Mouse (Mus musculus): ENCODE results near the gene Rps17. TPM values are rescaled to one million over a fixed set of nuclear protein-coding genes. Genes with fewer than 3 reads are reported as not detected.

Gene Rps17
- polyA plus RNA-seq, 1 experiment from 2014 or later, result 862 TPM

- H3K9me3 ChIP-seq (replicated peaks), result no peaks in the 10 kb centered on the region
- no peak overlapping the region for H3K27ac ChIP-seq (ENCODE audit: poor library complexity, severe bottlenecking)
- no peak overlapping the region for H3K4me3 ChIP-seq
- H3K4me2 ChIP-seq, result no peak overlapping the region
- H3K9ac ChIP-seq, result no peak overlapping the region
- WGBS, result 74% methylated on average over 7 of the region's 7 CpGs
- H3K4me1 ChIP-seq (replicated peaks), result peaks cover 30% of the 10 kb centered on the region
- no peaks in the 10 kb centered on the region for H3K27me3 ChIP-seq (replicated peaks)
- ATAC-seq (ENCODE audit: insufficient number of reproducible peaks, low FRiP score), result no peak
- peaks cover 49% of the 10 kb centered on the region for H3K36me3 ChIP-seq
Observed at GRCm38 (mm10) chr7:81331851-81332250, 13.2 kb downstream of the Rps17 start.

GRCm38 (mm10) chr7:81330767-81331166 lies 14.3 kb downstream of the Rps17 start:
- H3K27me3 ChIP-seq (replicated peaks), result no peaks in the 10 kb centered on the region
- no peak overlapping the region for H3K4me3 ChIP-seq
- no peak overlapping the region for H3K9ac ChIP-seq
- peaks cover 43% of the 10 kb centered on the region for H3K36me3 ChIP-seq
- peak; percentile 43; the same call in 1 of the 2 replicates for ATAC-seq (ENCODE audit: insufficient number of reproducible peaks, low FRiP score)
- no peaks in the 10 kb centered on the region for H3K9me3 ChIP-seq (replicated peaks)
- no peak overlapping the region for H3K4me2 ChIP-seq
- 13% methylated on average over 3 of the region's 3 CpGs for WGBS
- 0 out of 2 replicates have a peak overlapping the region, but pooled peaks have one; percentile 7 for H3K27ac ChIP-seq (ENCODE audit: poor library complexity, severe bottlenecking)
- peaks cover 22% of the 10 kb centered on the region for H3K4me1 ChIP-seq (replicated peaks)

GRCm38 (mm10) chr7:81327661-81328060 lies 17.4 kb downstream of the Rps17 start:
- no peak for ATAC-seq (ENCODE audit: insufficient number of reproducible peaks, low FRiP score)
- 71% methylated on average over 10 of the region's 10 CpGs for WGBS

GRCm38 (mm10) chr7:81326859-81327258 lies 18.2 kb downstream of the Rps17 start:
- Histone ChIP-seq H3K9ac (no peak overlapping the region), H3K36me3 (peaks cover 28% of the 10 kb centered on the region), H3K9me3 (replicated peaks) (no peaks in the 10 kb centered on the region), H3K27ac (ENCODE audit: poor library complexity, severe bottlenecking) (no peak overlapping the region), H3K4me3 (no peak overlapping the region), H3K4me1 (replicated peaks) (peaks cover 16% of the 10 kb centered on the region), H3K4me2 (no peak overlapping the region), H3K27me3 (replicated peaks) (no peaks in the 10 kb centered on the region)
- ATAC-seq (ENCODE audit: insufficient number of reproducible peaks, low FRiP score), result no peak
- whole genome bisulfite sequencing, result 70% methylated on average over 6 of the region's 6 CpGs

More at GRCm38 (mm10) chr7:81327661-81328060, 17.4 kb downstream of the Rps17 start:
- Histone ChIP-seq H3K4me2 (no peak overlapping the region), H3K9ac (no peak overlapping the region), H3K4me3 (no peak overlapping the region), H3K36me3 (peaks cover 33% of the 10 kb centered on the region), H3K4me1 (replicated peaks) (peaks cover 17% of the 10 kb centered on the region), H3K9me3 (replicated peaks) (no peaks in the 10 kb centered on the region), H3K27me3 (replicated peaks) (no peaks in the 10 kb centered on the region), H3K27ac (ENCODE audit: poor library complexity, severe bottlenecking) (no peak overlapping the region)

GRCm38 (mm10) chr7:81326043-81326442 lies 19.0 kb downstream of the Rps17 start:
- peaks cover 25% of the 10 kb centered on the region for H3K36me3 ChIP-seq
- H3K4me2 ChIP-seq, result no peak overlapping the region
- 83% methylated on average over 12 of the region's 12 CpGs for WGBS
- no peaks in the 10 kb centered on the region for H3K9me3 ChIP-seq (replicated peaks)
- no peaks in the 10 kb centered on the region for H3K27me3 ChIP-seq (replicated peaks)
- no peak overlapping the region for H3K27ac ChIP-seq (ENCODE audit: poor library complexity, severe bottlenecking)
- peaks cover 10% of the 10 kb centered on the region for H3K4me1 ChIP-seq (replicated peaks)
- H3K9ac ChIP-seq, result no peak overlapping the region
- H3K4me3 ChIP-seq, result no peak overlapping the region
- ATAC-seq (ENCODE audit: insufficient number of reproducible peaks, low FRiP score), result no peak

GRCm38 (mm10) chr7:81321776-81322175 lies 23.3 kb downstream of the Rps17 start:
- whole genome bisulfite sequencing, result 80% methylated on average over 5 of the region's 5 CpGs
- H3K9ac ChIP-seq, result no peak overlapping the region
- H3K4me2 ChIP-seq, result no peak overlapping the region
- H3K4me1 ChIP-seq (replicated peaks), result no peaks in the 10 kb centered on the region
- H3K27ac ChIP-seq (ENCODE audit: poor library complexity, severe bottlenecking), result no peak overlapping the region
- H3K9me3 ChIP-seq (replicated peaks), result no peaks in the 10 kb centered on the region
- H3K4me3 ChIP-seq, result no peak overlapping the region
- 0 out of 2 replicates have a peak, but pooled peaks cover under 1% of the 10 kb centered on the region for H3K36me3 ChIP-seq
- H3K27me3 ChIP-seq (replicated peaks), result no peaks in the 10 kb centered on the region
- no peak for ATAC-seq (ENCODE audit: insufficient number of reproducible peaks, low FRiP score)

- no peaks in the 10 kb centered on the region for H3K36me3 ChIP-seq
- H3K27ac ChIP-seq (ENCODE audit: poor library complexity, severe bottlenecking), result no peak overlapping the region
- no peak overlapping the region for H3K4me3 ChIP-seq
- H3K9ac ChIP-seq, result no peak overlapping the region
- H3K9me3 ChIP-seq (replicated peaks), result no peaks in the 10 kb centered on the region
- H3K27me3 ChIP-seq (replicated peaks), result no peaks in the 10 kb centered on the region
- no peak for ATAC-seq (ENCODE audit: insufficient number of reproducible peaks, low FRiP score)
- H3K4me2 ChIP-seq, result no peak overlapping the region
- WGBS, result 77% methylated on average over 6 of the region's 6 CpGs
- H3K4me1 ChIP-seq (replicated peaks), result no peaks in the 10 kb centered on the region
Observed at GRCm38 (mm10) chr7:81319749-81320148, 25.3 kb downstream of the Rps17 start.

GRCm38 (mm10) chr7:81315583-81315982 lies 29.5 kb downstream of the Rps17 start:
- H3K4me2 ChIP-seq, result no peak overlapping the region
- peaks cover 7% of the 10 kb centered on the region; the same call in 1 of the 2 replicates for H3K9me3 ChIP-seq (replicated peaks)
- ATAC-seq (ENCODE audit: insufficient number of reproducible peaks, low FRiP score), result no peak
- H3K4me3 ChIP-seq, result no peak overlapping the region
- peaks cover 8% of the 10 kb centered on the region for H3K4me1 ChIP-seq (replicated peaks)
- no peak overlapping the region for H3K27ac ChIP-seq (ENCODE audit: poor library complexity, severe bottlenecking)
- H3K9ac ChIP-seq, result no peak overlapping the region
- WGBS, result 60% methylated on average over 8 of the region's 8 CpGs
- H3K36me3 ChIP-seq, result no peaks in the 10 kb centered on the region
- H3K27me3 ChIP-seq (replicated peaks), result no peaks in the 10 kb centered on the region

GRCm38 (mm10) chr7:81311581-81311980 lies 33.5 kb downstream of the Rps17 start:
- no peak overlapping the region for H3K27ac ChIP-seq (ENCODE audit: poor library complexity, severe bottlenecking)
- H3K9me3 ChIP-seq (replicated peaks), result peaks cover 7% of the 10 kb centered on the region; the same call in 1 of the 2 replicates
- no peak overlapping the region for H3K4me3 ChIP-seq
- H3K9ac ChIP-seq, result no peak overlapping the region
- ATAC-seq (ENCODE audit: insufficient number of reproducible peaks, low FRiP score), result no peak
- no peaks in the 10 kb centered on the region for H3K36me3 ChIP-seq
- H3K27me3 ChIP-seq (replicated peaks), result no peaks in the 10 kb centered on the region
- peaks cover 16% of the 10 kb centered on the region for H3K4me1 ChIP-seq (replicated peaks)
- H3K4me2 ChIP-seq, result no peak overlapping the region

- H3K4me2 ChIP-seq, result no peak overlapping the region
- H3K4me1 ChIP-seq (replicated peaks), result peaks cover 16% of the 10 kb centered on the region
- no peaks in the 10 kb centered on the region for H3K36me3 ChIP-seq
- no peak overlapping the region for H3K27ac ChIP-seq (ENCODE audit: poor library complexity, severe bottlenecking)
- WGBS, result 89% methylated on average over 1 of the region's 1 CpGs
- H3K27me3 ChIP-seq (replicated peaks), result no peaks in the 10 kb centered on the region
- no peak overlapping the region for H3K9ac ChIP-seq
- no peak for ATAC-seq (ENCODE audit: insufficient number of reproducible peaks, low FRiP score)
- H3K4me3 ChIP-seq, result no peak overlapping the region
- H3K9me3 ChIP-seq (replicated peaks), result peaks cover 7% of the 10 kb centered on the region; the same call in 1 of the 2 replicates
Observed at GRCm38 (mm10) chr7:81311130-81311529, 33.9 kb downstream of the Rps17 start.

- Histone ChIP-seq H3K27ac (ENCODE audit: poor library complexity, severe bottlenecking) (no peak overlapping the region), H3K36me3 (no peaks in the 10 kb centered on the region), H3K4me3 (no peak overlapping the region), H3K27me3 (replicated peaks) (no peaks in the 10 kb centered on the region), H3K9ac (no peak overlapping the region), H3K9me3 (replicated peaks) (peaks cover 7% of the 10 kb centered on the region; the same call in 1 of the 2 replicates), H3K4me1 (replicated peaks) (peaks cover 16% of the 10 kb centered on the region), H3K4me2 (no peak overlapping the region)
- ATAC-seq (ENCODE audit: insufficient number of reproducible peaks, low FRiP score), result no peak
- 70% methylated on average over 6 of the region's 6 CpGs for WGBS
Observed at GRCm38 (mm10) chr7:81309247-81309646, 35.8 kb downstream of the Rps17 start.

GRCm38 (mm10) chr7:81307735-81308134 lies 37.3 kb downstream of the Rps17 start:
- WGBS, result 79% methylated on average over 8 of the region's 8 CpGs

More at GRCm38 (mm10) chr7:81307735-81308134, 37.3 kb downstream of the Rps17 start:
- Histone ChIP-seq H3K9ac (no peak overlapping the region), H3K9me3 (replicated peaks) (peaks cover 7% of the 10 kb centered on the region; the same call in 1 of the 2 replicates), H3K36me3 (no peaks in the 10 kb centered on the region), H3K4me1 (replicated peaks) (peaks cover 9% of the 10 kb centered on the region; the same call in 1 of the 2 replicates), H3K4me3 (no peak overlapping the region), H3K27ac (ENCODE audit: poor library complexity, severe bottlenecking) (no peak overlapping the region), H3K4me2 (no peak overlapping the region), H3K27me3 (replicated peaks) (no peaks in the 10 kb centered on the region)
- no peak for ATAC-seq (ENCODE audit: insufficient number of reproducible peaks, low FRiP score)
